Mouse (Mus musculus): ENCODE measurements at regions not wholly inside any gene's neighbourhood (a gene's known extent, or its start where the extent isn't known, plus 50 kb on each side); places are given as distances from the start of the nearest gene placed in this dataset.

DNA sequence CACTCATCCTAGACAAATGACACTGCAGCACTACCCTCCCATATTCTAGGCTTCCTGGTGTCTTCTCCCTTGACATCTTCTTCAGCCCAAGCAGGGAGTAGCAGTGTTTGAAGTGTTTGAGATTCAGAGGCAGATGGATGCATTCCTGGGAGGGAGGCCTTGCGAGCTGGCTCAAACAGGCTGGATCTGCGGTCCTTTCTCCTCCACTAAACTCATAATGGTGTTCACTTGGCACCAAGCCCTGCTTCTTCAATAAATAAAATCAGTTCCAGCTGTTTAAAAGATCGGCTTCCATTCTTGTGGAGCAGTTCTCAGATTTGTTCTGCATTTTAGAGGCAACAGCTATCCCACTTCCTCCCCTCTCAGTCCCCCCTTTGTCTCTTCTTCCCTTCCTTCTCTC lies 79.3 kb upstream of the Paqr3 start:
- TF ChIP-seq CTCF (IDR thresholded peaks at IDR 0.05; ENCODE audit: low read depth) (no peak), EP300 (IDR thresholded peaks at IDR 0.05; ENCODE audit: low read depth) (no peak)
